Mouse (Mus musculus) C2C12 (cell line): ENCODE measurements around the gene Tdp1.

Experiments
- CTCF ChIP-seq: IDR thresholded peaks from one replicate; pipeline ENCODE4 v1.5.1; 2011; ENCODE audit not compliant: control insufficient read depth, insufficient read depth, insufficient read length
- MAX ChIP-seq: IDR thresholded peaks from one replicate; pipeline ENCODE4 v1.6.1; 2011; ENCODE audit warnings: mild to moderate bottlenecking, control low read depth
- MYOD1 ChIP-seq: IDR thresholded peaks from one replicate; pipeline ENCODE4 v1.6.1; 2011; ENCODE audit warnings: low read depth; ENCODE audit not compliant: control insufficient read depth, insufficient read length
- USF1 ChIP-seq: IDR thresholded peaks from one replicate; pipeline ENCODE4 v1.6.1; 2011; ENCODE audit warnings: low read depth, mild to moderate bottlenecking, control low read depth, moderate library complexity

DNA sequence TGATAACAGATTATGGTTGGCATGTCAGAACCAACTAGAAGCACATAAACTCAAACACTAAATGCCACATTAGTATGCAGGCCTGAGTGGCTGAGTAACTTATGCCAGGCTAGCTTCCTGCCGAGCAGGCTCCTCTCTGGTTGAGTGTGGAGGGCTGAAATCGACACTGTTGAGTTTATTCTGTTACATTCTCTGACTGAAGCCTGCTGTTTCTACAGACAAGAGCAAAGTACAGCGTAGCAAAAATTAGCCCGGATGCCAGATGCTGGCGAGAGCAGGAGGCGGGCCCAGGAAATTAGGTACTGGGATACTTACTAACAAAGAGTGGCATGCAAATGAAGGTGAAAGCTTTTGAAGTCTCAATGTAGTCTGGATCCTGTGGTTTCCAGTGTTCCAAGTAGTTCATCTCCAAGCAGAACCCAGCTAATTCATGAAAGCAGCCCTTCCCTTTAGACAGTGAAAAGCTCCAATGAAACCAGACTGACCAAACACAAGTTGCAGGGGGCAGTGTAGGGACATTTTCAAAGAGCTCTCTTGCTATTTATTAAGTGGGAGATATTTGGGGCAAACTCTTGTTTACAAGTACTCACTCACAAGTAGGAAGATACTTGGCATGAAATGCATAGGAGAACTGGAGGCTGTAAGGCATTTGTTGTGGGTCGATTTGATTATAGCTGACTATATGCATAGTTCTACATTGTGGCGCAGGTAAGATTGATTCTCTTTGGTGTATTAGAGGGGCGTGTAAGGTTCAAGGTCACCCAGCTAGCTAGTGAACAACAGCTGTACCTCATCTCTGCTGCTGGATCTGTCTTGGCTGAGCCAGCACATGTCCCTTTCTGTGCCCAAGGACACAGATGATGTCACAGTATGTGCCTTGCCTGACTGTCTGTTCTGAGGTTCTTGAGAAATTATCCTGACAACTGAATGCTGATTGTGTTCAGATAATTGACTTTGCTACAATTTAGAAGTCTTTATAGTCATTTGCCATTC lies 74.0 kb downstream of the Tdp1 start:
- TF ChIP-seq CTCF (no peak), USF1 (no peak), MAX (no peak), MYOD1 (no peak)
